Mouse (Mus musculus) megakaryocyte, embryonic 14.5 days (primary cell): ENCODE measurements around the gene Cdk14. TPM values are rescaled to one million over a fixed set of nuclear protein-coding genes. Genes with fewer than 3 reads are reported as not detected.

Source experiments
- H3K27me3 ChIP-seq: replicated peaks from 2 replicates; pipeline ENCODE3; 2012; ENCODE audit warnings: inconsistent platforms
- H3K36me3 ChIP-seq: replicated peaks from 2 replicates; pipeline ENCODE3; 2012; ENCODE audit warnings: low read length, inconsistent platforms, mixed read lengths
- H3K4me1 ChIP-seq: 2 replicates; pipeline ENCODE4 v1.6.1; 2012; ENCODE audit warnings: inconsistent platforms
- H3K4me3 ChIP-seq: replicated peaks from 2 replicates; pipeline ENCODE3; 2012; ENCODE audit warnings: moderate library complexity, mild to moderate bottlenecking, inconsistent platforms
- H3K9me3 ChIP-seq: 2 replicates; pipeline ENCODE4 v1.6.1; 2012; ENCODE audit warnings: inconsistent platforms
- FLI1 ChIP-seq: IDR thresholded peaks from 2 replicates; pipeline ENCODE4 v1.6.1; 2012; ENCODE audit warnings: low read length, inconsistent platforms, mixed read lengths
- GATA1 ChIP-seq: IDR thresholded peaks from 3 replicates; pipeline ENCODE4 v1.6.1; 2012; ENCODE audit warnings: mixed read lengths, low read length, inconsistent platforms, borderline replicate concordance
- polyA plus RNA-seq: library from polyadenylated mRNA; stranded (reverse); fragments of >175 nt; gene quantifications from 2 replicates; pipeline ENCODE4 v1.2.3, GENCODE M21; 2012; ENCODE audit warnings: low replicate concordance; ENCODE audit not compliant: insufficient read depth

Gene Cdk14
- polyA plus RNA-seq, 1 experiment = 0.21 TPM

GRCm38 (mm10) chr5:4758331-4759080 lies 661.6 kb downstream of the Cdk14 start:
- Histone ChIP-seq H3K4me3 (peak overlapping the region; percentile 90), H3K36me3 (no peaks in the 10 kb centered on the region), H3K27me3 (peaks cover 66% of the 10 kb centered on the region), H3K4me1 (peaks cover 23% of the 10 kb centered on the region), H3K9me3 (peaks cover 19% of the 10 kb centered on the region)
- TF ChIP-seq FLI1 (no peak), GATA1 (no peak)

- Histone ChIP-seq H3K4me1 (peaks cover 23% of the 10 kb centered on the region), H3K4me3 (peak within 1 kb of the TSS; percentile 90), H3K27me3 (peaks cover 66% of the 10 kb centered on the region), H3K36me3 (no peaks in the 10 kb centered on the region), H3K9me3 (peaks cover 19% of the 10 kb centered on the region)
- TF ChIP-seq GATA1 = no peak
- no peak for TF ChIP-seq FLI1
Observed at GRCm38 (mm10) chr5:4757902-4758301, 662.2 kb downstream of the Cdk14 start, which contains the start of gene Fzd1. TSS of gene Fzd1 (minus strand) at chr5:4758035.

- peaks cover 19% of the 10 kb centered on the region for H3K9me3 ChIP-seq
- TF ChIP-seq GATA1 (no peak), FLI1 (no peak)
- H3K36me3 ChIP-seq = no peaks in the 10 kb centered on the region
- peaks cover 23% of the 10 kb centered on the region for H3K4me1 ChIP-seq
- H3K4me3 ChIP-seq = peak overlapping the region; percentile 90
- H3K27me3 ChIP-seq = peaks cover 66% of the 10 kb centered on the region
Observed at GRCm38 (mm10) chr5:4756871-4757711, 663.0 kb downstream of the Cdk14 start.

DNA sequence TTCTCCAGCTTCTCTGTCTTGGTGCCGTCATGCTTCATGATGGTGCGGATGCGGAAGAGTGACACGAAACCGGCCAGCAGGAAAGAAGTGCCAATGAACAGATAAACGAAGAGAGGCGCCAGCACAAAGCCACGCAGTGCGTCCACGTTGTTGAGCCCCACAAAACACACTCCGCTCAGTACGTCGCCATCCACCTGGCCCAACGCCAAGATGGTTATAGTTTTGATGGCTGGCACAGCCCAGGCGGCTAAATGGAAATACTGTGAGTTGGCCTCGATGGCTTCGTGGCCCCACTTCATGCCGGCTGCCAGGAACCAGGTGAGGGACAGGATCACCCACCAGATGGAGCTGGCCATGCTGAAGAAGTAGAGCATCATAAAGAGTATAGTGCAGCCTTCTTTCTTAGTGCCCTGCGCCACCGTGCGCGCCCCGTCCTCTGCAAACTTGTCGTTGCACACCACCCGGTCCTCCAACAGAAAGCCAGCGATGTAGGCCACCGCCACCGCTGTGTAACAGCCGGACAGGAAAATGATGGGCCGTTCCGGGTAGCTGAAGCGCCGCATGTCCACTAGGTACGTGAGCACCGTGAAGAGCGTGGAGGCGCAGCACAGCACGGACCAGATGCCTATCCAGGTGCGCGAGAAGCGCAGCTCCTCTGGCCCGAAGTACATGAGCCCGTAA lies 664.0 kb downstream of the Cdk14 start:
- Histone ChIP-seq H3K4me3 (peak overlapping the region; percentile 90), H3K9me3 (peaks cover 19% of the 10 kb centered on the region), H3K4me1 (peaks cover 23% of the 10 kb centered on the region), H3K27me3 (peaks cover 66% of the 10 kb centered on the region), H3K36me3 (no peaks in the 10 kb centered on the region)
- TF ChIP-seq FLI1 = no peak
- no peak for TF ChIP-seq GATA1

DNA sequence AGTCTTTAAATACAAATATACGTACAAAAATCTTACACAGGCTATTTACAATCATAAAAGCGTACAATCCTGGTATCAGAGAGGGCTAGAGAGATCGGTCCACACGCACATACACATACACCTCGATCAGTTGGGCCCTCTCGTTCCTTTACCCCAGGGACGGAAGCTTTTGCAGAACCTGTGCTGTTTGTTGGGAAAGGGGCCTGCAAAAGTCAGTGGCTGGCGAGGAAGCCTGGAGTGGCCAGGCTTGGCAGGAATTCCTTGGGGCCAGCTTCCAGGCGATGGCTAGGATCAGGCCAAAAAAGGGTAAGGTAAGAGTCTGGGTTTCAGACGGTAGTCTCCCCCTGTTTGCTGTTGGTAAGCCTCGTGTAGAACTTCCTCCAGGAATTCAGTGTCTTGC lies 664.8 kb downstream of the Cdk14 start:
- H3K27me3 ChIP-seq = peaks cover 62% of the 10 kb centered on the region
- H3K4me1 ChIP-seq = peaks cover 23% of the 10 kb centered on the region
- TF ChIP-seq FLI1 (no peak), GATA1 (no peak)
- H3K4me3 ChIP-seq = no peak overlapping the region
- H3K9me3 ChIP-seq = peaks cover 19% of the 10 kb centered on the region
- no peaks in the 10 kb centered on the region for H3K36me3 ChIP-seq

- TF ChIP-seq GATA1 = no peak
- TF ChIP-seq FLI1 = no peak
- Histone ChIP-seq H3K4me1 (peaks cover 23% of the 10 kb centered on the region), H3K27me3 (peaks cover 57% of the 10 kb centered on the region), H3K36me3 (no peaks in the 10 kb centered on the region), H3K4me3 (no peak overlapping the region), H3K9me3 (peaks cover 19% of the 10 kb centered on the region)
Observed at GRCm38 (mm10) chr5:4754701-4755281, 665.3 kb downstream of the Cdk14 start.

Other genes starting within 250 kb of the Cdk14 start
- not detected in 2 replicates for gene 1700015F17Rik, start 58.8 kb upstream of the Cdk14 start, polyA plus RNA-seq
- gene Cldn12, start 94.6 kb upstream of the Cdk14 start, polyA plus RNA-seq = not detected in 2 replicates
- 1.5 TPM in 1 of 2 replicates, not detected in the other for gene Gtpbp10, start 139.2 kb upstream of the Cdk14 start, polyA plus RNA-seq
- gene Gm8773, start 153.5 kb upstream of the Cdk14 start, polyA plus RNA-seq = not detected in 2 replicates
- gene Cfap69, start 243.9 kb upstream of the Cdk14 start, polyA plus RNA-seq = not detected in 2 replicates